Comparison of ENCODE assay signal across 14 mouse cellular contexts in genomic region chr13:59836101-59836798, GRCm38 (mm10). TPM values are rescaled to one million over a fixed set of nuclear protein-coding genes. Genes with fewer than 3 reads are reported as not detected.
DNase-seq lines count a peak whose midpoint lies in the region; ATAC-seq and TF ChIP-seq lines count a peak whose summit lies in the region.
"Had no signal": no experiment of that assay in that cellular context is flagged by ENCODE, and none has a peak within 500 bp of the region (broad histone marks: within the 10 kb centered on the region; RNA-seq: fewer than 3 reads in every experiment).

No protein-coding gene starts in this region.

- 38% methylated on average over 14 of the region's 14 CpGs for WGBS in heart, embryonic 15.5 days
- 19% methylated on average over 14 of the region's 14 CpGs for WGBS in liver, postnatal 0 days (ENCODE audit: insufficient replicate concordance)

- H3K4me1 ChIP-seq in heart, embryonic 15.5 days (replicated peaks): peaks cover 10% of the 10 kb centered on the region; the same call in 1 of the 2 replicates
- peaks cover 14% of the 10 kb centered on the region for H3K4me1 ChIP-seq in liver, postnatal 0 days (ENCODE audit: insufficient read depth)

- no peaks in the 10 kb centered on the region for H3K27me3 ChIP-seq in heart, embryonic 15.5 days
- H3K27me3 ChIP-seq in liver, postnatal 0 days (ENCODE audit: insufficient read depth, low read length): no peaks in the 10 kb centered on the region

- H3K4me2 ChIP-seq in heart, embryonic 15.5 days: no peak overlapping the region
- peak overlapping the region; percentile 67 for H3K4me2 ChIP-seq in liver, postnatal 0 days (ENCODE audit: low read depth, low read length)
- H3K4me2 ChIP-seq: hindbrain, embryonic 14.5 days had no signal

- H3K36me3 ChIP-seq in heart, embryonic 15.5 days: no peaks in the 10 kb centered on the region
- no peaks in the 10 kb centered on the region for H3K36me3 ChIP-seq in liver, postnatal 0 days (replicated peaks; ENCODE audit: insufficient read depth, low read length)

- TF ChIP-seq CTCF in liver, postnatal 0 days (IDR thresholded peaks at IDR 0.05; ENCODE audit: low read depth): no peak

- no peak for ATAC-seq in heart, embryonic 15.5 days (replicated peaks; ENCODE audit: insufficient number of reproducible peaks, insufficient read depth, low FRiP score, low read depth)
- ATAC-seq in liver, postnatal 0 days: peak; percentile 65

- 0 out of 2 replicates have a peak overlapping the region, but pooled peaks have one; percentile 53 for H3K27ac ChIP-seq in heart, embryonic 15.5 days
- peak overlapping the region; percentile 86 for H3K27ac ChIP-seq in liver, postnatal 0 days (ENCODE audit: low read depth)
- H3K27ac ChIP-seq: hindbrain, embryonic 14.5 days had no signal

- H3K9ac ChIP-seq in heart, embryonic 15.5 days: no peak overlapping the region
- peak overlapping the region; percentile 34 for H3K9ac ChIP-seq in liver, postnatal 0 days (replicated peaks)
- H3K9ac ChIP-seq: hindbrain, embryonic 14.5 days had no signal

- H3K9me3 ChIP-seq in heart, embryonic 15.5 days (replicated peaks): no peaks in the 10 kb centered on the region
- no peaks in the 10 kb centered on the region for H3K9me3 ChIP-seq in liver, postnatal 0 days (ENCODE audit: low read length)

- no peak overlapping the region for H3K4me3 ChIP-seq in heart, embryonic 15.5 days
- peak overlapping the region; percentile 19 for H3K4me3 ChIP-seq in liver, postnatal 0 days (ENCODE audit: low read depth, low read length)

- TF ChIP-seq EP300 in liver, postnatal 0 days (IDR thresholded peaks at IDR 0.05; ENCODE audit: low read depth): peak; percentile 61

- DNase-seq in kidney, adult 9 months: peak; percentile 54
- no peak for DNase-seq in kidney, adult 11 months
- peak; percentile 27 for DNase-seq in MN1 (ENCODE audit: low spot score)
- DNase-seq in liver, postnatal 0 days: no peak
- no peak for DNase-seq in cerebellum, postnatal 4 days (ENCODE audit: low spot score in 2 of 2)
- no peak for DNase-seq in thymus, postnatal 10 days (ENCODE audit: low spot score in 2 of 2)
- no peak for DNase-seq in embryo, embryonic 10.5 days (ENCODE audit: low spot score)
- DNase-seq: thymus, postnatal 36 days had no signal

RNA-seq across cellular contexts. Expression of gene Tut7, which starts 13.3 kb away (rescaled TPM):
- 34.4 and 36.0 TPM in 2 replicates for polyA plus RNA-seq in heart, embryonic 15.5 days (2015; fragmentation: Nextera tagmentation; extraction: Ambion mirVana)
- 33.8 and 37.6 TPM in 2 replicates for polyA plus RNA-seq in liver, postnatal 0 days (2015; fragmentation: Nextera tagmentation; extraction: Ambion mirVana)

RNA-seq across cellular contexts. Expression of gene Gm49354, which starts 54.2 kb away (rescaled TPM):
- not detected in 2 replicates for polyA plus RNA-seq in heart, embryonic 15.5 days (2015; fragmentation: Nextera tagmentation; extraction: Ambion mirVana)
- not detected in 2 replicates for polyA plus RNA-seq in liver, postnatal 0 days (2015; fragmentation: Nextera tagmentation; extraction: Ambion mirVana)
- polyA plus RNA-seq: embryonic facial prominence, embryonic 11.5 days; hindbrain, embryonic 14.5 days; limb, embryonic 11.5 days; midbrain, postnatal 0 days; spleen, adult 2 months had no signal

Comparison
In these comparisons a context has a peak if more than half of its experiments do, and no peak if none do; other contexts are left out.
1. DNase-seq: peak in kidney, adult 9 months (single experiment) and MN1 (single experiment); none in kidney, adult 11 months (single experiment), liver, postnatal 0 days (single experiment), cerebellum, postnatal 4 days (0 of 2), thymus, postnatal 10 days (0 of 2) and embryo, embryonic 10.5 days (single experiment).